Mouse (Mus musculus): ENCODE results near the gene Iqcj. TPM values are rescaled to one million over a fixed set of nuclear protein-coding genes. Genes with fewer than 3 reads are reported as not detected.

The Iqcj gene
- polyA plus RNA-seq, 1 experiment from 2014 or later = 0.16 TPM

DNA sequence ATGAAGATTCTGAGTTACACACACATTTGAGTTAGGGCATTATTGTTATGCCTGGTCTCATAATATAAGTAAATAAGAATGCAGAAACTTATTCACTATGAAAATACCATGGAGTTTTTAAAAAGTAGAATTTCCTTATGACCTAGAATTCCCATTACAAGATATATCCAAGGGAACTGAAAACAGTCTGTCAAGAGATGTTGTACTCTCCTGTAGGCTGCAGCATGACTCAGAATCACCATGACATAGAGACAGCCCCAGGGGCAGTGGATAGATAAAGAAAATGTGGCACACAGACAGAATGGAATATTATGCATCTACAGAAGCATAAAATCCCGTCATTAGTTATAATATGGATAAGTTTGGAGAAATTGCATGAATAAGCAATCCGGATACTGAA is 150.9 kb downstream of the Iqcj start:
- WGBS = 95% methylated on average over 2 of the region's 2 CpGs
- no peaks in the 10 kb centered on the region for H3K36me3 ChIP-seq (ENCODE audit: control insufficient read depth, insufficient read depth, low read length)
- no peak overlapping the region for H3K4me2 ChIP-seq (ENCODE audit: low read depth, severe bottlenecking)
- H3K4me1 ChIP-seq (ENCODE audit: control insufficient read depth, insufficient read depth, low read length) = no peaks in the 10 kb centered on the region
- H3K27ac ChIP-seq (replicated peaks; ENCODE audit: low read depth, low read length) = no peak overlapping the region
- ATAC-seq (ENCODE audit: insufficient number of reproducible peaks, low FRiP score, low TSS enrichment, low read depth) (no peak), DNase-seq (ENCODE audit: low spot score) (no peak)
- H3K4me3 ChIP-seq (ENCODE audit: low read depth, low read length) = no peak overlapping the region
- H3K9me3 ChIP-seq (ENCODE audit: control insufficient read depth, low read length) = no peaks in the 10 kb centered on the region
- H3K27me3 ChIP-seq (ENCODE audit: control insufficient read depth, insufficient read depth, low read length) = no peaks in the 10 kb centered on the region
- no peak overlapping the region for H3K9ac ChIP-seq (ENCODE audit: low read length)

DNA sequence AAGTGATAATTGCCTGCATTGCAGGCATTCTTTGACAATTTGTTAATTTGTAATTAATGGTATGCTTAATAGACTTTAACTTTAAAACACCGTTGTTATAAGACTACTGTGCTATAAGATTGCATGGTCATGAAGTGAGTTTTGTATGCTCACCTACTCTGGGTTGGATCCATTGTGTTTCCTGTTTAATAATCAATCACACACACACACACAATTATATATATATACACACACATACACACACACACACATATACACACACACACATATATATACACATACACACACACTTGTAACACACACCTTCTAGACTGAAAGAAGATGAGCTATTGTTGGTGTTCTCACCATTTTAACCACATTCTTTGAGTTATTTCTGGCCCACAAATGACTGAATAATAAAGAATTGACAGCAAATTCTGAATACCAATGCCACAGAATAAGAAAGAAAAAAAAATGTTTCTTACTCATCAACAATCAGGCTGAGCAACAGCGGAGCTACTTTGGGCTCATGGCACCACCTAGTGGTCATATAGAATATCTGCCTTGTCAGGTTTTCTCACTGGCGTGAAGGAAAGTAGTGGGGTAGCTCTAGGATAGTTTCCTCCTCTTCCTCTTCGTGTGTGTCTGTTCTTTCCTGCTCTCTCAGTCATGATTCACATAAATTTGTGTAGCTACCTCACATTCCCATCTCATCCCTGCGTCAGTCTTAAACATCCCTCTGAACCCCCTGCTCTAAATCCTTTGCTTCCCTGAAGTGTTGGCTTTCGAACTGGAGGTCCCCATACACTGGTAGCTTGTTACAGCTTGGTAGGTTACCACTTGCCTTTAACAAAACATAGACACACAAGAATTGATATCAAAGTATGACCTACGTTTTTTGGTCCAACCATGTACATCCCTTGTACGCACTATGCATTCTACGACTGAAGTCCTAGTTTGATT is 153.7 kb downstream of the Iqcj start:
- no peaks in the 10 kb centered on the region for H3K36me3 ChIP-seq (ENCODE audit: control insufficient read depth, insufficient read depth, low read length)
- H3K9me3 ChIP-seq (ENCODE audit: control insufficient read depth, low read length) = no peaks in the 10 kb centered on the region
- no peak overlapping the region for H3K9ac ChIP-seq (ENCODE audit: low read length)
- H3K27ac ChIP-seq (replicated peaks; ENCODE audit: low read depth, low read length) = no peak overlapping the region
- no peak for ATAC-seq (ENCODE audit: insufficient number of reproducible peaks, low FRiP score, low TSS enrichment, low read depth)
- peak; percentile 57 for DNase-seq (ENCODE audit: low spot score)
- H3K4me3 ChIP-seq (ENCODE audit: low read depth, low read length) = no peak overlapping the region
- no peak overlapping the region for H3K4me2 ChIP-seq (ENCODE audit: low read depth, severe bottlenecking)
- WGBS = 52% methylated on average over 9 of the region's 9 CpGs
- no peaks in the 10 kb centered on the region for H3K4me1 ChIP-seq (ENCODE audit: control insufficient read depth, insufficient read depth, low read length)
- no peaks in the 10 kb centered on the region for H3K27me3 ChIP-seq (ENCODE audit: control insufficient read depth, insufficient read depth, low read length)

DNA sequence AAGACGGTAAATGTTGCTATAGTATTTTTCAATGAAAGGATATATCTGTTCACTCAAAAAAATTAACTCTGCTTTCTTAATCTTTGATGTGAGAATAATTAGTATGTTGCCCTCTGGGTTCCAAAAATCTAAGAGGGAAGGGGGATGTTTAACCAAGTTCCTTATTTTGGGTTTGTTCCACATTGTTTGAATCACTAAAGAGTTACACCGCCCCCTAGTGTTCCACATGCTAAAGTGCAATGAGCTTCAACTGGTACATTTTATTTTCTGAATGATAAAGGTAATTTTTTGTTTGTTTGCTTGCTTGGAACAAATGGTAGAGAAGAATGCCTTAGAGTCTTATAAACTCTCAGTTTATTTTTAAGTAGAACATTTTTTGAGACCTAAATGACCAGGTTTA is 161.5 kb downstream of the Iqcj start:
- WGBS = 48% methylated on average over 2 of the region's 2 CpGs
- DNase-seq (ENCODE audit: low spot score) = no peak
- H3K9me3 ChIP-seq (ENCODE audit: control insufficient read depth, low read length) = no peaks in the 10 kb centered on the region
- no peak overlapping the region for H3K27ac ChIP-seq (replicated peaks; ENCODE audit: low read depth, low read length)
- no peaks in the 10 kb centered on the region for H3K4me1 ChIP-seq (ENCODE audit: control insufficient read depth, insufficient read depth, low read length)
- ATAC-seq (ENCODE audit: insufficient number of reproducible peaks, low FRiP score, low TSS enrichment, low read depth) = no peak
- no peak overlapping the region for H3K4me2 ChIP-seq (ENCODE audit: low read depth, severe bottlenecking)
- H3K4me3 ChIP-seq (ENCODE audit: low read depth, low read length) = no peak overlapping the region
- H3K27me3 ChIP-seq (ENCODE audit: control insufficient read depth, insufficient read depth, low read length) = no peaks in the 10 kb centered on the region
- H3K9ac ChIP-seq (ENCODE audit: low read length) = no peak overlapping the region
- H3K36me3 ChIP-seq (ENCODE audit: control insufficient read depth, insufficient read depth, low read length) = no peaks in the 10 kb centered on the region

DNA sequence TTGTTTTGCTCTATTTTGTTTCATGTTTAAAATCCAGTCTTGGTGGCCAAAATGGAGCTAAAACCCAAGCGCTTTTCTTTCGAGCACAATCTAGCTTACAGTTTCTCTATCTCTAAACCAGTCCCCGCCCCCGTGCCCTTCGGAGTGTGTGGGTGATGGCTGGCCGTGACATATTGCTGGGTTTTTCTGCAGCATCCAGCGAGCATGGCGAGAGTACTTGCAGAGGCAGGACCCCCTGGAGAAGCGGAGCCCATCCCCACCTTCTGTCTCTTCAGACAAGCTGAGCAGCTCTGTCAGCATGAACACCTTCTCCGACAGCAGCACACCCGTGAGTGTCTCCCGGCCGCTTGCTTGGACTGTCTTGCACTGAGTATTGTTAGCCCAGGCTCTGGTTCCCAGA is 163.1 kb downstream of the Iqcj start:
- Histone ChIP-seq H3K9me3 (ENCODE audit: control insufficient read depth, low read length) (no peaks in the 10 kb centered on the region), H3K27ac (replicated peaks; ENCODE audit: low read depth, low read length) (no peak overlapping the region), H3K4me1 (ENCODE audit: control insufficient read depth, insufficient read depth, low read length) (no peaks in the 10 kb centered on the region), H3K4me3 (ENCODE audit: low read depth, low read length) (no peak overlapping the region), H3K27me3 (ENCODE audit: control insufficient read depth, insufficient read depth, low read length) (no peaks in the 10 kb centered on the region), H3K9ac (ENCODE audit: low read length) (peak overlapping the region; percentile 17; the same call in 1 of the 2 replicates), H3K36me3 (ENCODE audit: control insufficient read depth, insufficient read depth, low read length) (no peaks in the 10 kb centered on the region), H3K4me2 (ENCODE audit: low read depth, severe bottlenecking) (no peak overlapping the region)
- 57% methylated on average over 13 of the region's 13 CpGs for WGBS
- DNase-seq (ENCODE audit: low spot score) (no peak), ATAC-seq (ENCODE audit: insufficient number of reproducible peaks, low FRiP score, low TSS enrichment, low read depth) (no peak)

DNA sequence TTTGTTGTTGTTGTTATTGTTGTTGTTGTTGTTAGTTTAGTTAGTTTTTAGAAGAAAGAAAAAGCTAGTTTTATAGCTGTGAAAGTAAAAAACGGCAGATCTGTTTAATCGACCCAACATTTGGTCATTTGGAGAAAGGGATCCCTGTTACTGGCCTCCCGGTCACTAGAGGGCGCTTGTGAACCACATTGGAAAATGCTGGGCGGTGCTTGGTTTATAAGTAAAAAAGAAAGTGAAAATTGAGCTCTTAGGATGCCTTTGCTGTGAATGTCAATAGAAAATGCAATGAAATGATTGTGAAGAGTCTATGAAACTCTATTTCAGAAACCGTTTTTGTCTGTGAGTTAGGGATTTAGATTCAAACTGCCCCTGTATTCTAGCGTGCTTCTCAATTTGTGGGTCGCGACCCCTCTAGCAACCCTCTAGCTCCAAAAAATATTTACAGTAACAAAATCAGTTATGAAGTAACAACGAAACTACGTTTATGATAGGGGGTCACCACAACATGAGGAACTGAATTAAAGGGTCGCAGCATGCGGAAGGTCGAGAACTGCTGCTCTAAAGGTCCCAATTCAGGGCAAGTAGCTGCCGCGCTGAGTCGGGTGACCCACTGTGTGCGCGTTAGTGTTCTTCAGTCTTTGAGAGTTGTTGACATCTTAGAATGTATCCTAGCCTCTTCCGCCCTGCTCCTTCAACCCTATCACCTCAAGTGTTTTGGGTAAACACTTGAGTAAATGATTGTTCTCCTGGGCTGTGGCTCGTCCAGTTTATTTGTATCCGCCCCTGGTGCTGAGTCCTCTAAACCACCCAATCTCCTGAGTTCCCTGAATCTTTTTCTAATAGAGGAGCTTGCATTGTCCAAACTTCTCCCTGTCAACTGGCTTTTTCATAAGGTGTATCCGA is 164.6 kb downstream of the Iqcj start:
- ATAC-seq (ENCODE audit: insufficient number of reproducible peaks, low FRiP score, low TSS enrichment, low read depth) = no peak
- 58% methylated on average over 23 of the region's 23 CpGs for WGBS
- no peak overlapping the region for H3K9ac ChIP-seq (ENCODE audit: low read length)

DNA sequence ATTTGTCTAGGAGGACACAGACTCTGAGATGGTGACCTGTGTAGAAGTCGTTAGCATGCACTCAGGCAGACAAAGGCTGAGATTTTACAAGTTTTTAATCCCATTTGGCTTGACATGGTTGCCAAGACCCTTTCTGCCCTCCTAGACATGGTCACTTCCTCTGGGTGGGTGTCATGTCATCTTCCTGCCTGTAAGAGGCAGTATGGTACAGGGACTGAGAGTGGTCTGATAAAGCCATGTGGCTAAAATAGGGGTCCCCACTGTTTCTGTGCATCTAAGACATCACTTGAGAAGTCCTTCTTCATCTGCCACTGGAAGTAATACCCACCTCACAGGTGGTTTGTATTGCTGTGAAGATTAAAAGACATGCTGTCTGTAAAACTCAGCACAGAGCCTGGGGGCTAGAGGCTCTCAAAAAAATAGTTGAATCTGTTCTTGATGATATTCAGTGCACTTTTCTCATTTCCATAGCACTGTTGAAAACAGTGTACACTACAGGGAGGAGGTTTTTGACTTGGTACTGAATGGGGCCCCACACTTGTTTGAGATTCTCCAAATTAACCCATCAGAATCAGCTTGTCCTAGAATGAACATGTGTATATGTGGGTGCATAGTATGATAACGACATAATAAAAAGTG is 167.3 kb downstream of the Iqcj start:
- Histone ChIP-seq H3K9me3 (ENCODE audit: control insufficient read depth, low read length) (no peaks in the 10 kb centered on the region), H3K4me1 (ENCODE audit: control insufficient read depth, insufficient read depth, low read length) (no peaks in the 10 kb centered on the region), H3K9ac (ENCODE audit: low read length) (no peak overlapping the region), H3K4me2 (ENCODE audit: low read depth, severe bottlenecking) (no peak overlapping the region), H3K27me3 (ENCODE audit: control insufficient read depth, insufficient read depth, low read length) (no peaks in the 10 kb centered on the region), H3K27ac (replicated peaks; ENCODE audit: low read depth, low read length) (no peak overlapping the region), H3K36me3 (ENCODE audit: control insufficient read depth, insufficient read depth, low read length) (no peaks in the 10 kb centered on the region), H3K4me3 (ENCODE audit: low read depth, low read length) (no peak overlapping the region)
- ATAC-seq (ENCODE audit: insufficient number of reproducible peaks, low FRiP score, low TSS enrichment, low read depth) = no peak
- 47% methylated on average over 2 of the region's 2 CpGs for WGBS
- peak; percentile 33 for DNase-seq (ENCODE audit: low spot score)

More for the DNA sequence above, 164.6 kb downstream of the Iqcj start:
- H3K4me3 ChIP-seq (ENCODE audit: low read depth, low read length) = no peak overlapping the region; the same call in 1 of the 2 replicates
- no peak overlapping the region for H3K27ac ChIP-seq (replicated peaks; ENCODE audit: low read depth, low read length)
- no peaks in the 10 kb centered on the region for H3K4me1 ChIP-seq (ENCODE audit: control insufficient read depth, insufficient read depth, low read length)
- no peaks in the 10 kb centered on the region for H3K36me3 ChIP-seq (ENCODE audit: control insufficient read depth, insufficient read depth, low read length)
- DNase-seq (ENCODE audit: low spot score) = peak; percentile 87
- H3K4me2 ChIP-seq (ENCODE audit: low read depth, severe bottlenecking) = peak overlapping the region; percentile 26
- no peaks in the 10 kb centered on the region for H3K9me3 ChIP-seq (ENCODE audit: control insufficient read depth, low read length)
- H3K27me3 ChIP-seq (ENCODE audit: control insufficient read depth, insufficient read depth, low read length) = no peaks in the 10 kb centered on the region

DNA sequence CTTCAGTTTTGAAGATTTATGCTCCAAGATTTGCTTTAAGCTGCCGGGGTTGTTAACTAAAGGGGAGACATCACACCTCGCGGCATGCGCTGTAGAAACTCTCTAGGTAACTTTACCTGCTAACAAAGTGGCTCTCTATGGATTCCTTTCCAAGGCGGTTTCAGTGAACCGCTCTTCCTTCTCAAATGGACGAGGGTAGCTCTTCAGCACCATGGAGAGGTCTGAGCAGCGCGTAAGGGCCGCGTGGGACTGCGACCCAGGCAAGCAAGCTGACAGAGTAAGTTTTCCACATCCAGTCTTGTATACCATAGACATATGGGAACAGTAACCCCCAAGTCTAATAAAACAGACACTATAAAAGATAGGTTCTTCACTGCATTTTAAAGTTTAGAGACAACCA is 172.7 kb downstream of the Iqcj start, which contains the start of gene Schip1:
Schip1 (plus strand) TSS at position 72 of the 400 bp plus-strand sequence.
- Histone ChIP-seq H3K27me3 (ENCODE audit: control insufficient read depth, insufficient read depth, low read length) (no peaks in the 10 kb centered on the region), H3K9me3 (ENCODE audit: control insufficient read depth, low read length) (no peaks in the 10 kb centered on the region), H3K27ac (replicated peaks; ENCODE audit: low read depth, low read length) (no peak within 1 kb of the TSS), H3K4me2 (ENCODE audit: low read depth, severe bottlenecking) (no peak within 1 kb of the TSS), H3K36me3 (ENCODE audit: control insufficient read depth, insufficient read depth, low read length) (no peaks in the 10 kb centered on the region), H3K9ac (ENCODE audit: low read length) (no peak within 1 kb of the TSS), H3K4me3 (ENCODE audit: low read depth, low read length) (no peak within 1 kb of the TSS), H3K4me1 (ENCODE audit: control insufficient read depth, insufficient read depth, low read length) (no peaks in the 10 kb centered on the region)
- no peak for ATAC-seq (ENCODE audit: insufficient number of reproducible peaks, low FRiP score, low TSS enrichment, low read depth)
- peak; percentile 85 for DNase-seq (ENCODE audit: low spot score)
- 29% methylated on average over 12 of the region's 12 CpGs for WGBS
